Mouse (Mus musculus) activated CD4-positive, CD25-positive, alpha-beta regulatory T cell (primary cell): Measurements from ENCODE around the gene Vmn2r31. TPM values are rescaled to one million over a fixed set of nuclear protein-coding genes. Genes with fewer than 3 reads are reported as not detected.

ENCODE experiments used
- polyA plus RNA-seq, 2 experiments: library from polyadenylated mRNA; unstranded; fragments of 100-300 nt; shearing (Covaris generic); gene quantifications; one replicate each; pipeline ENCODE4 v1.2.1; 2017

Vmn2r31 gene
- under 1 TPM; 0.08 to 0.31 TPM for polyA plus RNA-seq

DNA sequence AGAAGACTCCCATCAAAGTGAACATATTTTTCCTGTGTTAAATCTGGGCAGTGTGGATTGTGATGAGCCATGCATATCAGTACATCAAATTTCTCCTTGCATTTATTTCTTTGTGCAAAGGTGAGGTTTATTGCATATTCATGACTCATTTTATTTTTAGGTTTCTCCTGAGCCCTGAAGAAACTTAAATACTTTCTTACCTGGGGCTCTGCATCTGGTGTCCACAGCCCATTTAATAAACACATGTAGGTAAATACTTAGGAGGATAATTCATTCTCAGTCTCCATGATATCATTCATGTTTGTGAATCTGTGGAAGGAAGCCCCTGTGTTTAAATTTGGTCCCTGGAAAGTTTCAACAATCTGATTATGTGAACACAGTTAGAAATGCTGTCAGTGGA, at the start of gene Vmn2r31:
Gene Vmn2r31, minus strand, starts transcription at position 101 of the 400 bp plus-strand sequence.

DNA sequence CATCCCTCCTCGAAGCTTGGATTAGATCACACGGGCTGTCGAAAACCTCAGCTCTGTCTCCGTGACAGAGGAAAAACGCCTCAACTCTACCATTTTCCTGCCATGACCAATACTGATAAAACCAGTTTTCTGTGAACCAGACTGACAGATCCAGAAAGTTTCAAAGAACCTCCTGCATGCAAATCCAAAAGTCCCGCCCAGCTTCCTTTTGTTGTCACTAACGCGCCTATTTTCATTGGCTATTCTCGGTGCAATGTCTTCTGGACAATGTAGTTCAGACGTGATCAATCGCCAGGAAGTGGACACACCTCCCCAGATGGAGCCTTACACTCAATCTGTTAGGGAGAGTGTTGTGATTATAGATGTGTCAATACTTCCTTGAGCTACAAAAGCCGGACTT, 25.1 kb downstream of the Vmn2r31 start, which contains the start of gene Gm45783:
Gene Gm45783, minus strand, starts transcription at position 143 of the 400 bp plus-strand sequence.

DNA sequence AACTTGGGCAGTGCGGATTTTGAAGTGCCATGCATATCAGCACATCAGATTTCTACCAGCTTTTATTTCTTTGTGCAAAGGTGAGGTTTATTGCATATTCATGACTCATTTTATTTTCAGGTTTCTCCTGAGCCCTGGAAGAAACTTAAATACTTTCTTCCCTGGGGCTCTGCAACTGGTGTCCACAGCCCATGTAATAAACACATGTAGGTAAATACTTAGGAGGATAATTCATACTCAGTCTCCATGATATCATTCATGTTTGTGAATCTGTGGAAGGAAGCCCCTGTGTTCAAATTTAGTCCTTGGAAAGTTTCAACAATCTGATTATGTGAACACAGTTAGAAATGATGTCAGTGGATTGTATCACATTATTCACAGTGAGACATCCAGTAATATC, 62.0 kb downstream of the Vmn2r31 start, which contains the start of gene Vmn2r30:
Gene Vmn2r30, minus strand, starts transcription at position 101 of the 400 bp plus-strand sequence.

Other genes with a start within 250 kb of the Vmn2r31 start
- gene Zfp418, start 228.4 kb downstream of the Vmn2r31 start, polyA plus RNA-seq: 1 to 10 TPM; 1.0 to 2.0 TPM
- gene Zfp772, start 189.7 kb downstream of the Vmn2r31 start, polyA plus RNA-seq: 1 to 10 TPM; 3.5 to 4.8 TPM
- gene Vmn2r29, start 152.4 kb downstream of the Vmn2r31 start, polyA plus RNA-seq: under 1 TPM; 0.36 to 0.87 TPM
- under 1 TPM; 0.45 to 0.68 TPM for gene Gm45844, start 121.4 kb downstream of the Vmn2r31 start, polyA plus RNA-seq
- gene Clcn4, start 98.9 kb downstream of the Vmn2r31 start, polyA plus RNA-seq: 10 to 100 TPM; 65.3 to 66.1 TPM
- gene Vmn2r30, start 62.1 kb downstream of the Vmn2r31 start, polyA plus RNA-seq: not detected
- not detected for gene Gm45783, start 25.1 kb downstream of the Vmn2r31 start, polyA plus RNA-seq
- not detected for gene Vmn2r32, start 80.3 kb upstream of the Vmn2r31 start, polyA plus RNA-seq
- under 1 TPM in 1 of 2 experiments, not detected in 1; 0.14 TPM for gene Vmn2r33, start 167.1 kb upstream of the Vmn2r31 start, polyA plus RNA-seq